Mouse (Mus musculus) left cerebral cortex, adult 18-20 months (tissue): Measurements from ENCODE around the gene Kndc1. TPM values are rescaled to one million over a fixed set of nuclear protein-coding genes. Genes with fewer than 3 reads are reported as not detected.

Experiments
- DNase-seq, 2 experiments: peaks; one replicate each; pipeline ENCODE4 v3.0.0; 2021 to 2022; ENCODE audit warnings: low spot score in 2 of 2, mixed read lengths in 1 of 2
- total RNA-seq, 2 experiments: library from RNA; stranded (reverse); gene quantifications; 2 replicates each; pipeline ENCODE4 v1.2.3; 2021

The Kndc1 gene
- total RNA-seq, 2 experiments from 2014 or later: 67.7 to 74.7 TPM

DNA sequence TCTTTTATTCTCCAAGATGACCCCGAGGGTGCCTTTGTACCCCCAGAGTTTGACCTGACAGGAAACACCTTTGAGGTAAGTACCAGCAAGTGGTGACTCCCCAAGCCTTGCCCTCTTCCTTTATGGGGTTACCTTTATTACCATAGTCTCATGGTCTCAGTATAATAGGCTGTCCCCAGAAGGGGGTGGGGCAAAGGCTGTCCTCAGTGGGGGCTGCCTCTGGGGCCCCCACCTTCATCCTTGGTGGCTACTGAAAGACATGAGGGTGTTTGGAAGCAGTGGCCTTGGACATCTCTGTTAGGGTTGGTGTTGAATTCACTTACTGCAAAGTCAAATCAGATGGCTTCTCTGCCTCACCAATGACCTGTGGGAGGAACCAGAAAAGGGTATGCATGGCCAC, 7.5 kb downstream of the Kndc1 start:
- no peak for DNase-seq

DNA sequence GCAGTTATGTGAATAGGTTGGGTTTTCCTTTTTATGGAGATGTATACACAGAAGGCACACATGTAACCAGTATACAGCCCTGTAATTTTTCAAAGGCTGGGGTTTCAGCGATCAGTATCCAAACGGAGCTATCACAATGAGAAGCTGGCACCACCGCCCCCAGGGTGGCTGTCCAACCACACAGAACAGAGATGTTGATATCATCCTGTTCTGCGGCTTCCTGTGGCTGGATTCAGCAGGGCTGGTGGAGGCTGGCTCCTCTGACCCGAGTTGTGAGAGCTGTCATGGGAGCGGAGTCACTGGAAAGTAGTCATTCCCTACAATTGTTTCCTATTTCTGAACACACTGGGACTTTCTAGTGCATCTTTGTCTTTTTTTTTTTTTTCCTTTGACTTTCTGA, 10.8 kb downstream of the Kndc1 start:
- no peak for DNase-seq

DNA sequence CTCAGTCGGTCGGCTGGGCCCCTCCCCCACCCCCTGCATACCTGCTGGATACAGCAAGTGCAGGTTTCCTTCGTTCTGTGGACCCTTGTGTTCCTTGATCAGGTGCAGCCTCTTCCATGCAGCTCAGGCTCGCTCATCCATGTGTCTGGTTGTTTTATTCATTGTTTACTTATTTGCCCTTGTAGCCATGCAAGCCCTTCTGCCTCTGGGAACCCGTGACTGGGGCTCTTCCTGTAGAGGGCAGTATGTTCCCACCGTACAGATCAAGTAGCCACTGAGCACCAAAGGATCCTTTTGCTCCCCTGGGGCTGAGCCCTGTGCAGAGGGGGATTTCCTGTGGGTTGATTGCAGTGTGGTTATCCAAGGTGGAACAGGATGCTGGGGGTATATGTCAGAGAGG, 11.2 kb downstream of the Kndc1 start:
- no peak for DNase-seq

DNA sequence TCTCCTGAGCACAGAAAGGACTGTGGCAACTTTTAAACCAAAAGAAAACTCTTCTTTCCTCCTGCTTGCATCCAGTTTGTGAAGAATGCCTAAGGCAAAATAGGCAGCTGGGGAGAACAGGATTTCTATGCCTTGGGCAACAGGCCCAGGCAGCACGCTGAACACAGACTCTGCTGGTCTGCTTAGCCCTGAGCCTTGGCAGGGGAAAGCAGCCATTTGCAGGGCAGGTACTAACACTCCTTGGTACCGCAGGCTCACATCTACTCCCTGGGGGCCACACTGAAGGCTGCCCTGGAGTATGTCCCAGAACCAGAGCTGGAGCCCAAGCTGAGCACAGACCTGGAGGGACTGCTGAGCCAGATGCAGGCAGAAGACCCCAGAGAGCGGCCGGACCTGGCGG, 13.7 kb downstream of the Kndc1 start:
- DNase-seq: no peak

DNA sequence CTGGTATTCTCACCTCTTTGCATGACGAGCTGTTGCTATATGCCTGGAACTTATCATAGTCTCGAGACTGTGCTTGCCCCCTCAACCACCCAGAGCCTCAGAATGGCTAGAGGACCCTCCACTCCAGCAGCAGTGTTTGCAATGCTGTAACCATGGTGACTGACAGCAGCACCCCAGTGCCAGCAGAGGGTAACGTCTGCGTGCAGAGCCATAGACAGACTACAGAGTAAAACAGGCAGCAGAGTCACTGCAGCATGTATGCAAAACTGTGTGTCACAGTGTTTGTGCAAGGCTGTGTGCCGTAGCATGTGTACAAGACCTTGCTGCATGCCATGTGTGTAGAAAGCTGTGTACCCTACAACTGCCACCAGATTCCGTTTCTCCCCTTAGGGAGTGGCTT, 15.0 kb downstream of the Kndc1 start:
- DNase-seq: no peak

DNA sequence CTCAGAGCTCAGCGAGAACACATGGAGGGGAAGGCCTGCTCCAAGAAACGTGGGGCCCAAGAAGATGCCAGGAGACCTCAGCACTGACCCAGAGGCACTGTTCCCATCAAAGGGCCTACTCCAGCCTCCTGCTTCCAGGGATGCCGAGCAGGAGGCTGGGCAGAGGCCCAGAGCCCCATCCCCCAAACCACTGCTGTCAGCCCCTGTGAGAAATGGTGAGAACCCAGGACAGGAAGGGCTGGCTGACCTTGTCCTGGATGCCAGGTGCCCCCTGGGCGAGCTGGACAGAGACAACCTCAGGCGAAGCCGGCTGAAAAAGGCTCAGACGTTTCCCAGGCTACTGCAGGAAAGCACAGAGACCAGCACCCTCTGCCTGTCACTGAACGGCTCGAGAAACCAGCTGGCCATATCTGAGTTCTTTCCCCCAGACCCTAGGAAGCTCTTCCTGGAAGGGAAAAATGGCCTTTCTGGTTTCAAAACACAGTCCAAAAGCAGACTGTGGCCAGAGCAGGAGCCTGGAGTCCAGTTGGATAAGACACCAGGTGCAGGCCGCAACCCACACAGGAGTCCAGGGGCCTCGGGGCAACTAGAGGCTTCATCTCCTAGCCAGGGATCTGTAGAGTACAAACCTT, 15.8 kb downstream of the Kndc1 start:
- DNase-seq: no peak

DNA sequence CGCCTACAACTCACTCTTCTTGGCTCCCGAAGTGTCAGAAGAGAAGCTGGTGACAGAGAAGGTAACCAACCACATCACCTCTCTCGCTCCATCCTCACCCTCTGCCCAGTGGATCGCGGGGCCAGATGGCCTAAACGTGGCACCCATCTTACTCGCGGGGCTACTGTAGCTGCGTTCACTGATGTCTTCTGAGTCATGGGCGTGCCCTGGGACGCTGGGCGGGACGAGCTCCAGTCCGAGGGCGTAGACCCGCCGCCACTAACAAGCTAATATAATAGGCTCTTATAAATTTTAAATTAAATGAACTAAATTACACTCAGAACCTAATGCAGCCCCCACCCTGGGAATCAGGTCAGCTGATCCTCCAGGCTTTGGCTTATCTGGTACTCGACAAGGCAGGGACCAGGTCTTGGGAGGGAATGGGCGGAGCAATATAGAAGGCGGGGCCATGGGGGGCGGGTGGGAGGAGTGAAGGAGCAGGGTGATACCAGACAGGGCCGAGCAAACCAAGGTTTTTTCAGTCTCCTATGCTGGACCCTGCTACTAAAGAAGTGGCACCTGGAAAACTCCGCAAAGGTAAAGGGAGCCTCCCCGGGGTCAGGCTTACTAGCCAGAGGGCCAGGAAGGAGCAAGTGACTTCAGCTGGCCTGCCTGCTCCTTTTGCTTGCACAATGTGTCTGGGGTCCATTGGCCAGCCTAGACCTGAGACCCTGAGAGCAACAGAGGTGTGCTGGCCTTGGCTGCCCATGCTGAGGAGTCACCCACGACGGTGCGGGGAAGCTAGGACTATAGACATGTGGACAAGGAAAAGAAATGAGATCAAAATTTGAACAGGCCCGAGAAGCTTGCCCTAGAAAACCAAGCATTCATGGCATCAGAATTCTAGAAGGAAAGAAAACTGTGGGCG, 19.9 kb downstream of the Kndc1 start:
- no peak for DNase-seq

DNA sequence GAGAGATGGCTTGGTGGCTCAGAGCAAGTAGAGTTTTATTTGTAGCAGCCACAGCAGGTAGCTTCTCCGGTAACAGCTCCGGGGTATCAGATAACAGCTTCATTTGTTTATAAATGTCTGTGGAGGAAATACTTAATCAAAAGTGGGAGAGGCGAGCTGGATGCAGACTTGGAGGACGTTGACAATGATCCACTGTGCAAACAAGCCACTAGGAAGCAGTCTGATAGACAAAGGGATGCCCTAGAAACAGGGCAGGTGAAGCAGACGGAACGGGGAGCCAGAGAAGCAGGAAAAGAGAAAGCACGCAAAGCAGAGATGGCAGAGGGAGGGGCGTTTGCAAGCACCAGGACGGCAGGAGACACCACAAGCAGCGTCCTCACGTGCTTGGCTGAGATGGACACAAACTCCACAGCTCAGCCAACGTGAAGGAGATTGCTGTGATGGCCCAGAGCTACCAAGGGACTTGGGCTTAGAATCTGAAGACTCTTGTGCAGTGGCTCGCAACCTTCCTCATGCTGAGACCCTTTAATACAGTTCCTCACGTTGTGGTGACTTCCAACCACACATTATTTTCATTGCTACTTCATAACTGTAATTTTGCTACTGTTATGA, 21.3 kb downstream of the Kndc1 start:
- DNase-seq: no peak

DNA sequence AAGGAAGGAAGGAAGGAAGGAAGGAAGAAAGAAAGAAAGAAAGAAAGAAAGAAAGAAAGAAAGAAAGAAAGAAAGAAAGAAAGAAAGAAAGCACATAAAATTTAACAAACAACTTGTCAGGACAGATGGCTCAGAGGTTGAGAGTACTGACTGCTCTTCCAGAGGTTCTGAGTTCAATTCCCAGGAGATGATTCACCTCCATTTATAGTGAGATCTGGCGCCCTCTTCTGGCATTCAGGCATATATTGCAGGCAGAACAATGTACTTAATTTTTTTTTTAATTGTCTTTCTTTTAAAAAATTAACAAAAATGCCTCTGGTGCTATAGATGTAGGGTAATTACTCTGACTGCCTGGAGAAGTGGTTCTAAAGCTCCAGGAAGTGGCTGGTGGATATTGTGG, 21.8 kb downstream of the Kndc1 start:
- no peak for DNase-seq

DNA sequence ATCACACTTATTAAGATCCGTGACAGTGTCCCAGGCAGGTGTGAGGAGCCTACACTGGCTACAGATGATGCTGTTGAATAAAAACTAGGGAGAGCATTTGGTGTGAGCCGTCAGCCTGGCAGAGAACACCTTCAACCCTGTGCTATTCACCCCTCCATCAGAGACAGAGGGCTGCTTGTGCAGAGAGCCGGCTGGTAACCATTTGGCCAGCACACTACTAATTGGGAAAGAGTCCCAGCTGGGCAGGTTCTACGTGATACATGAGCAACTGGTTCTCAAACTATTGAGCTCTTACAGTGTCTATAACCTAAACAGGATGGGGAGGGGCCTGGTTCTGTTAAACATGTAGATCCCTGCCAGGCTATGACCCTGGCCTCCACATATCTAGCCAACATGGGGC, 23.8 kb downstream of the Kndc1 start:
- no peak for DNase-seq

DNA sequence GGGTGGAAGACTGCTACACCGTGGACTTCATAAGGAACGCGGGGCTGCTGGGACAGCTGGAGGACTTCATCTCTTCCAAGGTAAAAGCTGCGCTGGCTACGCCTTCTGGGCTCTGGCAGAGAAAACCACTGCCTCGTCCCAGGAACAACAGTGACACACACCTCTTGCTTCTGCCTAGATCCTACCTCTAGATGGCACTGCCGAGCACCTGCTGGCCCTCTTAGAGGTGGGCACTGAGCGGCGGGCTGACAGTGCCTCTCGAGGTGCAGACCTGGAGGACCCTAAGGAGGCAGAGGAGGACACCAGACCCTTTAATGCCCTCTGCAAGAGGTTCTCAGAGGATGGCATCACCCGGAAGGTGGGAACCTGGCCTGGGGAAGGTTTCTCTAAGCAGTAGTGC, 36.2 kb downstream of the Kndc1 start:
- peak; percentile 20 to 53 for DNase-seq

DNA sequence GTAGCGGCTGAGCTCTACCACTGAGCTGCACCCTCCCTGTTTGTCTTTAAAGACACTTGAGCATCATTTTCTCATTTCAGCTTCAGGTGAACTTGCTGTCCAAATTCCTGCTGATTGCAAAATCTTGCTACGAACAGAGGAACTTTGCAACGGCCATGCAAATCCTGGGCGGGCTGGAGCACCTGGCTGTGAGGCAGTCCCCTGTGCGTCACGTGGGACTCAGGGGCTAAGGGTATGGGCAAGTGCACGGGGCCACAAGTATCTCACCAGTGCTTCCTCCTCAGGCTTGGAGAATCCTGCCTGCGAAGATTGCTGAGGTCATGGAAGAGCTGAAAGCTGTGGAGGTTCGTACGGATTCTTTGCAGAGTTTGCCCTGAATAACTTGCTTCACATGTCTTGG, 42.2 kb downstream of the Kndc1 start:
- DNase-seq: no peak

DNA sequence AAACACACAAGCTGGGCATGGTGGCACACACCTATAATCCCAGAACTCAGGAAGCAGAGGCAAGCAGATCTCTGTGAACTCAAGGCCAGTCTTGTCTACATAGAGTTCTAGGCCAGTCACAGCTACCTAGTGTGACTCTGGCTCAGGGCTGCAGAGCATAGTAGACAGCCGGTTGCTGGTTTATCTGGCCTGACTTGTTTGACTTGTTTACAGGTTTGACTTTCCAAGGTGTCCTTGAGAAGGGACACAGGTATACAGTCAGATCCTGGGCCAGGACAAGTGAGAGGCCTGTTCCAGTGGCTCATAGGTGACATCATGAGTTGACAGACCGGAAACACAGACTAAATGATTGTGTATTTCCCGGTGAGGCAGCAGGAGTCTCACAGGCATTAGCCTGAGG, 42.6 kb downstream of the Kndc1 start:
- DNase-seq: no peak

DNA sequence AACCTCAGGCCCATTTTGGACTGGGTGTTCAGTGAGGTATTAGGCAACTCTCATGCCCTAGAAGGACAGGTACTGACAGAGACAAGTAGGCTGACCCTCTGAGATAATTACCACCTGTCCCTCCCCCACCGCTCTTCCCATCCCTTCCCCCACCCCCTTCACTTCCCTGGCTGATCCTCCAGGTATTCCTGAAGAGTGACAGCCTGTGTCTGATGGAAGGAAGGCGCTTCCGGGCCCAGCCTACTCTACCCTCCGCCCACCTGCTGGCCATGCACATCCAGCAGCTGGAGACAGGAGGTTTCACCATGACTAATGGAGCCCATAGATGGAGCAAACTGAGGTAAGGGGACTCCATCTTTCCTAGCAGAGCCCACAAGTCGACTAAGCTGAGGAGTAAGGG, 43.3 kb downstream of the Kndc1 start:
- no peak for DNase-seq

DNA sequence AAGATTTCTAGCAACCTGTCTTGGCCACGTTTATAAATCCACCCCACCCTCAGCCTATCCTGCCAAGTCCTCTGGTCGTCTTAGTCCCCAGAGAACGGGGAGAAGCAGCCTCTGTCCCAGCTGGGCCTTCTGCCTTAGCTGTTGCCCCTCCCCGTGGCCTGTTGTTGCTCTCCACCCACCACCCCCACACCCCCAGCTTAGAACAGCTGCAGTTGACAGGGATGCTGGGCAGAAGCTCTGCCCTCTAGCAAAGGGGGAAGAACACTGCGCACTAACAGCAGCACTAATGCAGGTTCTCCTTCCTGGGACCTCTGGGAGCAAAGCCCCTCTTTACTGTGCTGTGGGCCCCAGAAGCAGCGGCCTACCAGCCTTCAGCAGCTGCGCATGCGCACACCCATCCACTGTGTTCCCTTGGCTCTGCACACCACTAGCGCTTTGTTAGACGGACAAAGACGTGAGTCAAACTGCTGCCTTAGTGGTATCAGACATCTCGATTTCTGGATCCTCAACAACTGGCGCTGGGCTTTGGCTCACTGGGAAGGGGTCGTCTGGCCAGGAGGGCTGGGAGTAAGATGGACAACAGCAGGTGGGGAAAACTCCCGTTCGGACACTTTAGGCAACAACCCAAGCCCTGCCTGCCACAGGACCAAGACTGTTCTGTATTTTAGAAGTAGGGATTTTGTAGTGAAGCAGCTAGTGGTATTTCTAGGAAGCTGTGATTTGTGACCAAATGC, 46.1 kb downstream of the Kndc1 start:
- no peak for DNase-seq

DNA sequence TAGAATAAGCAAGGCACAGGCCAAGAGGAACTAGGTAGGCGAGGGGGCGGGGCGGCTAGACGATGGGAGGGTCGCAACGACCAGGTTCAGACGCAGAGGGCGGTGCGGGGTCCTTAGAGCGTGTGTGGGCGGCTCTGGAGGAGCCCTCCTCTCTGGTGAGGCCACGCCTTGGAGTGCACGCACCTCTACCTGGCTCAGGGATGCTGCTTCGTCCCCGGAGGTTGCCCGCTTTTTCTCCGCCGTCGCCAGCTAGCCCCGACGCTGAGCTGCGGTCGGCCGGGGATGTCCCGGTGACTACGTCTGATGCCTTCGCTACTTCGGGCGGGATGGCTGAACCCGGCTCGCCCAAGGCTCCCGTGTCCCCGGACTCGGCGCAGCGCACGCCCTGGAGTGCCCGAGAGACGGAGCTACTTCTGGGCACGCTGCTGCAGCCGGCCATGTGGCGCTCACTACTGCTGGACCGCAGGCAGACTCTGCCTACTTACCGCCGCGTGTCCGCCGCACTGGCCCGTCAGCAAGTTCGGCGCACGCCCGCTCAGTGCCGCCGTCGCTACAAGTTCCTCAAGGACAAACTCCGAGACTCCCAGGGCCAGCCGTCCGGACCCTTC, 49.3 kb downstream of the Kndc1 start, which contains the start of gene Utf1:
Utf1 (plus strand) TSS at position 116 of the 608 bp plus-strand sequence.
- DNase-seq: peak in 1 of 2 experiments; percentile 30

DNA sequence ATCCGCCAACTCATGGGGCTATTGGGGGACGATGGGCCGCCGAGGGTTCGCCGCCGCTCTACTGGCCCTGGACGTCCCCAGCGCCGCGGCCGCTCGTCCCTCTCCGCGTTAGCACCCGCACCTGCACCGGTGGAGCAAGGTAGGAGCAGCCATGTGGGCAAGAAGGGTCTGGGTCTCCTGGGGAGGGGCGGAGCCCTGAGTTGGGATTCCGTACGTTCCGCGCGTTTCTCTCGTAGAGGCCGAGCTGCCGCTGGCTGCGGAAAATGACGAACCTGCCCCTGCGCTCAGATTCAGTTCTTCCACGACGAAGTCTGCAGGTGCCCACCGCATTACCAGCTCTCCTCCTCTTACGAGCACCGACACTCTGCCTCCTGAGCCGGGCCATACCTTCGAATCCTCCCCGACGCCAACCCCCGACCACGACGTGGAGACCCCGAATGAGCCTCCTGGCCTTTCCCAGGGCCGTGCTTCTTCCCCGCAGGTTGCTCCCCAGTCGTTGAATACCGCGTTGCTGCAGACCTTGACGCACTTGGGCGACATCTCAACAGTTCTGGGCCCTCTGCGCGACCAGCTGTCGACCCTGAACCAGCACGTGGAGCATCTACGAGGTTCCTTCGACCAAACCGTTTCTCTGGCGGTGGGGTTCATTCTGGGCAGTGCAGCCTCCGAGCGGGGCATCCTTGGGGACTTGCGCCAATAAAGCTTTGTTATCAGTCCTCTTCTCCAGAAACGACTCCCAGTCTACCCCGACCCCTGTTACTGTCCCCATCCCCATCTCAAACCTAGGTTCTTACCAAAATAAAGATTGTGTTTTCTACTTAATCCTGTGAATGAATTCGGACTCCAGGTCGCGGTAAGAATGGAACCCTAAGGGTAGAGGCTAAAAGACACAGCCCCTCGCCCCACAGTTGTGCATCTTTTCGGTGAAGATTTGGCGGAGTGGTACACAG, 50.1 kb downstream of the Kndc1 start:
- DNase-seq: no peak

DNA sequence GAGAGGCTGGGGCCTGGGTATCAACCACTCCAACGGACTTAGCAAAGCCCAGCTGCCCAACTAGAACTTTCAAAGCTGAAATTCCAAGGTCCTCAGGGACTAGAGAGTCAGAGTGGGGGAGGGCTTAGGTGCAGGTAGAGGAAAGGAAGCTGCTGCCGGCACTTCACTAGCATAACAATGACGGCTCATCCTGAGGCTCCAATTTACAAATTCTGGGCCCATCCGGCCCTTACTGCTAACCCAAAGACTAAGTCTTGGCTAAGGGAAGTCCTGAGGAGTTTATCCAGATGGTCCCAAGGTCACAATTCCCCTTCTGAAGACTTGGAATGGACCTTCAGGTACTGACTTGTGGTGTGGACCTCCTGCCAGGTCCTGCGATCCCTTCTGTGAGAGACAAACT, 51.0 kb downstream of the Kndc1 start:
- DNase-seq: no peak

DNA sequence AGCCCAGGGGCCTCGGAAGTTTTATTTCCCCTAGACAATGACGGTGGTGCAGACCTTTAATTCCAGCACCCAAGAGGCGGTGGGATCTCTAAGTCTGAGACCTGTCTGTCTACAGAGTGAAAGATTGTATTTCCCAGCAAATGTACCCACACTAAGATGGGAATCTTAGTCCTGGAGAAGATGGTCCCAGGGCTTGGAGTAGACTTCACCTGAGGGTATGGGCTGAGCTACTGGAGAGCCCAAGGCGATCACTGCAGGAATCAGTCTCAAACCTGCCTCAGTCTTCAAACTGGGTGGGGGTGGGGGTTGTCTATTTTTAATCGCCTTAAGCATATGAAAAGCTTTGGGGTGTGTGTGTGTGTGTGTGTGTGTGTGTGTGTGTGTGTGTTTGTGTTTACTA, 51.5 kb downstream of the Kndc1 start:
- DNase-seq: no peak

DNA sequence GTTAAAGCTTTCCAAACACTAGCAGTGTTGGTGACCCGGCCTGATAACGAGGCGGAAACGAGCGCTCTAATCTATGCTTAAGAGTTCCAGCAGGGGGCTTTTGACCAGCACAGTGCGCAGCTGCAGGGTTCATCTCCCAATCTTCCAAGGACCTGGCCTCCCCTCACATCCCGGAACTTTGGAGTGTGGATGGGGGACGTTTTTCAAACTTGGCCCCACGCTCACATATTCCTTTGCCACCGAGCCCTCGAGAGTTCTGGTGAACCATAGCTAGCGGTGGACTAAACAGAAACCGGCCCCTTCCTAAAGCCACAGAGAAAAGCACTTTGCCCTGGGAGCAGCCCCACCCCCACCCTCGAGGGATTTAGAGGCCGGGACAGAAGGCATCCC, 55.4 kb downstream of the Kndc1 start:
- no peak for DNase-seq
